Mouse (Mus musculus) monocyte, adult 59 days (primary cell): Measurements from ENCODE around the gene Gmfb. TPM values are rescaled to one million over a fixed set of nuclear protein-coding genes. Genes with fewer than 3 reads are reported as not detected.

ENCODE experiments used
- total RNA-seq, 2 experiments: library from RNA; stranded (reverse); gene quantifications; one replicate each; pipeline ENCODE4 v1.2.4; 2023

The Gmfb gene
- total RNA-seq: 10 to 100 TPM; 92.8 to 94.9 TPM

GRCm38 (mm10) chr14:46821873-46822716 lies at the start of gene Gmfb:
TSS of gene Gmfb (minus strand) at chr14:46822242.

GRCm38 (mm10) chr14:46831837-46832333 lies 9.8 kb upstream of the Gmfb start, which contains the start of gene Cgrrf1:
TSS of gene Cgrrf1 (plus strand) at chr14:46832125.

GRCm38 (mm10) chr14:46787787-46788504 lies 34.1 kb downstream of the Gmfb start, which contains the start of gene Cnih1:
TSS of gene Cnih1 (minus strand) at chr14:46788411.

GRCm38 (mm10) chr14:46760355-46761029 lies 61.5 kb downstream of the Gmfb start, which contains the start of gene Cdkn3:
TSS of gene Cdkn3 (plus strand) at chr14:46760541.

Other genes starting within 250 kb of the Gmfb start
- 1 to 10 TPM; 2.7 to 8.0 TPM for gene Cdkn3, start 61.7 kb downstream of the Gmfb start, total RNA-seq
- 10 to 100 TPM; 26.0 to 28.4 TPM for gene Cnih1, start 33.8 kb downstream of the Gmfb start, total RNA-seq
- 10 to 100 TPM; 24.8 to 33.2 TPM for gene Cgrrf1, start 9.9 kb upstream of the Gmfb start, total RNA-seq
- gene Samd4, start 60.6 kb upstream of the Gmfb start, total RNA-seq: 1 to 10 TPM; 7.2 to 7.7 TPM